Mouse (Mus musculus) lung, adult 18-20 months (tissue): ENCODE measurements around the gene Ager.

ENCODE experiments used
- DNase-seq, 2 experiments: peaks; one replicate each; pipeline ENCODE4 v3.0.0; 2022; ENCODE audit warnings: mixed read lengths in 2 of 2

The Ager gene

DNA sequence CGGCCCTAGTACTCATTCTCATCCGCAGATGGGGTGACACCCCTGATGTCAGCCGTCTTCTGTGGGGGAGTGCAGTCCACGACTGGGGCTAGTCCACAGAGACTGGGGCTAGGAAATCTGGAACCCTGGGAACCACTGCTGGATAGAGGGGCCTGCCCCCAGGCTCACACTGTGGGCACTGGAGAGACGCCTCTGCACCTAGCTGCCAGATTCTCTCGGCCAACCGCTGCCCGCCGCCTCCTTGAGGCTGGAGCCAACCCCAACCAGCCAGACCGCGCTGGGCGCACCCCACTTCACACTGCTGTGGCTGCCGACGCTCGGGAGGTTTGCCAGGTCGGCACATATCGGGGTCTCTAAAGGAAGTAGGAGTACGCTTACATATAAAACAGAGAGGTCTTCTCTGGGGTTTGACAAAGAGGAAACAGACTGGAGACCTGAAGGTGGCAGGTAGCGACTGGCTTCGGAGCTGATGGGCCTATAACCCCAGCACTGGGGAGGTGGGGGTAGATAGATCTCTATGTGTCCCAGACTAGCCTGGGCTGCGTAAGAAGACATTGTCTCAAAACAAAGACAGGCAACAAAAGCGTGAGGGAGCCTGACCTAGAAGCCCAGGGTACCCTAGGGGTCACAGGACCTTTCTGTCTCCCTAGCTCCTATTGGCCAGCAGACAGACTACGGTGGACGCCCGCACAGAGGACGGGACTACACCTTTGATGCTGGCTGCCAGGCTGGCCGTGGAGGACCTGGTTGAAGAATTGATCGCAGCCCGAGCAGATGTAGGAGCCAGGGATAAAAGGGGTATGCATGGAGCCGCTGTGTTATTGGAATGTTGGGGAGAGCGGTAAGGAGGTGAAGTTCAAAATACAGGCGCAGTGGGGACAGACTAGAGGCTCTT lies 11.5 kb upstream of the Ager start:
- no peak for DNase-seq

DNA sequence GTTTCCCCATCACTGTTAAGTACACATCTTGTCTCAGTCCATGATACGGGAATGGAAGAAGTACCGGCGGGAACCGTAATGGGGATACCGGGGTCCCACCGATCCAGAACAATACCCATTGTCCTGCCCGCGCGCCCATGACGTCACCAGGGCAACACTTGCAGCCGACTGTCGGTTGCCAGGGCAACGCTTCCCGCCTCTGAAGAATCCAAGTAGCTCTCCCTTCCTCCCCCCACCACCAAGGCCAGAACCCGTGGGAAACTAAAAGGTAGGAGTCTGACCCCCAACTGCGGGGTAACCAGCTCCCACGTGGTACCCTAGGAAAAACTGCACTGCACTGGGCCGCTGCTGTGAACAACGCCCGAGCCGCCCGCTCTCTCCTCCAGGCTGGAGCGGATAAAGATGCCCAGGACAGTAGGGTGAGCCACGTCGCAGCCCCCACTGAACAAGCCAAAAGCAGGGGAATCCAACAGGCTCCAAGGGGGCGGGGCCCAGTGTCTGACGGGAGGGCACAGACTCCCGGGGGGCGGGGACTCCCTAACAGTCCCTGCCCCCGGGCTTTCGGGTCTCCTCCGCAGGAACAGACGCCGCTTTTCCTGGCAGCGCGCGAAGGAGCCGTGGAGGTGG lies 10.8 kb upstream of the Ager start:
- peak; percentile 82 to 88 for DNase-seq

DNA sequence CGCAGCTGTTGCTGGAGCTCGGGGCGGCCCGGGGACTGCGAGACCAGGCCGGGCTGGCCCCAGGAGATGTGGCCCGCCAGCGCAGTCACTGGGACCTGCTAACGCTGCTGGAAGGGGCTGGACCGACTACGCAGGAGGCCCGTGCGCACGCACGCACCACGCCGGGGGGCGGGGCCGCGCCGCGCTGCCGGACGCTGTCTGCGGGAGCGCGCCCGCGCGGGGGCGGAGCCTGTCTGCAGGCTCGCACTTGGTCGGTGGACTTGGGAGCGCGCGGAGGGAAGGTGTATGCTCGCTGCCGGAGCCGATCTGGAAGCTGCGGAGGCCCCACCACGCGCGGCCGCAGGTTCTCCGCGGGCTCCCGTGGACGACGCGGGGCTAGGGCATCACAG lies 10.2 kb upstream of the Ager start:
- peak; percentile 95 to 96 for DNase-seq

DNA sequence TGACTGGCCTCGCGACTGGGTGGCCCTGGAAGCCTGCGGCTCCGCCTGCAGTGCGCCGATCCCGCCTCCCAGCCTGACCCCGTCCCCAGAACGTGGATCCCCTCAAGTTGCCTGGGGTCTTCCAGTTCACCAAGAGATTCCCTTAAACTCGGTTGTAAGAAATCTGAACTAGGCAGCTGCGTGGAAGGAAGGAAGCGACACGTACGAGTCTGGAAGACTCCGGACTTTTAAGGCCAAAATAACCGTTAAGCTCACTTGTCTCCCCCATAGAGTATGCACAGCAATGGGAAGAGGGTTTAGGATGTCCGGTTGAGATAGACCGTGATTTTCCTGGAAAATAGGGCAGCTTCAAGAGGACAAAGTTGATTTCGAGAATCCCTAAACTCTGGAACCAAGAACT lies 9.8 kb upstream of the Ager start:
- DNase-seq: no peak

DNA sequence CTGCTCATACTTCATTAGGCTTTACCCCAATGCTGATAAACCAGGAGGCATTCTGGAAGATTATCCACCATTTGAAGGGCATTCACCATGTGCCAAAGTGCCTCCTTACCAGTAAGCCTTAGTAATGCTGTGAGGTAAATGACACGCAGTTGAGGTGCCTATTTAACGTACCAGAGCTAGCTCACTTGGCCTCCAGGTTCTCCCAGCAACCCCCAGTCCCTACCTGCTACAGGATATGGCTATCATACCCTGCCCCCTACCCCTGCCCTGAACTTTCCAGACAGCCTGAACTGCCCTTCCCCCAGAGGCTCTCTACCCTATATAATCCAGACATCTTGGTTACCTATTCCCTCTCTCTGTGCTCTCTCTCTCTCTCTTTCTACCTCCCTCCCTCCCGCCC lies 8.9 kb upstream of the Ager start:
- no peak for DNase-seq

DNA sequence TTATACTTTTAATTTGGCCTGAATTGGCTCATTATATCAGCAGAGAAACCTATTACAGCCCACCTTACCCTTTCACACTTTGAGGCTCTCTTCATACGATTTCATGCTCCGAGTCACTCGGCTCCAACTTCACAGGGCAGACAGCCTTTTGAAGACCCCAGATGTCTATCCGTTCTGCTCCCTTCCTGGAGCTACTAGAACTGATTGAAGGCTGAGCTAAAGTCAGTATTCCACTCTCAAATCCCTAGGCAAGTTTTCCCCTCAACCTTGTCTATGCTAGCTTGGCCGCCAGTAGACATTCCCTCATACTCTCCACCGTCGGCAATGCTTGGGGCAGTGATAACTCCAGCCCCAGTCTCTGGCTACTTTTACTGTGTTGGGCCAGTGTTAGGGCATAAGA lies 8.5 kb upstream of the Ager start:
- no peak for DNase-seq

DNA sequence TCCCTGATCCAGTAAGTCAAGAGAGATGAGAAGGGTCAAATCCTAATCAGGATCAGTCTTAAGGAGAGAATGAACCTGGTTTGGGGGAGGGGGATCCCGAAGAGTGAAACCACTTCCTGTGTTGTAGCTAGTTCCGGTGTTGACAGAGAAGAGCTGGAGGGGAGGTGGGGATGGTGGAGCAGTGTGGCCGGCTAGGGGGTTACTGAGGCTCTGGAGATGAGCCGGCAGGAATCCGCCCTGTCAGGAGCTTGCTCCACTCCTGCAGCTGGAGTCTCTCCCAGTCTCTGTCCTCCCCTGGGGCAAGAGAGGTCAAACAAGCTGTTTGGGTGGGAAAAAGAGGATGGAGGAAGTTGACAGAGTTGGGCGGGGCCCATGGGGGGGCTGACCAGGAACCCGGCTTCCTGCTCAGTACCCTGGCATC lies 8.0 kb upstream of the Ager start, which contains the start of gene Gpsm3:
Gene Gpsm3 (plus strand): TSS at position 126 of the 421 bp plus-strand sequence.
- peak; percentile 72 to 76 for DNase-seq

DNA sequence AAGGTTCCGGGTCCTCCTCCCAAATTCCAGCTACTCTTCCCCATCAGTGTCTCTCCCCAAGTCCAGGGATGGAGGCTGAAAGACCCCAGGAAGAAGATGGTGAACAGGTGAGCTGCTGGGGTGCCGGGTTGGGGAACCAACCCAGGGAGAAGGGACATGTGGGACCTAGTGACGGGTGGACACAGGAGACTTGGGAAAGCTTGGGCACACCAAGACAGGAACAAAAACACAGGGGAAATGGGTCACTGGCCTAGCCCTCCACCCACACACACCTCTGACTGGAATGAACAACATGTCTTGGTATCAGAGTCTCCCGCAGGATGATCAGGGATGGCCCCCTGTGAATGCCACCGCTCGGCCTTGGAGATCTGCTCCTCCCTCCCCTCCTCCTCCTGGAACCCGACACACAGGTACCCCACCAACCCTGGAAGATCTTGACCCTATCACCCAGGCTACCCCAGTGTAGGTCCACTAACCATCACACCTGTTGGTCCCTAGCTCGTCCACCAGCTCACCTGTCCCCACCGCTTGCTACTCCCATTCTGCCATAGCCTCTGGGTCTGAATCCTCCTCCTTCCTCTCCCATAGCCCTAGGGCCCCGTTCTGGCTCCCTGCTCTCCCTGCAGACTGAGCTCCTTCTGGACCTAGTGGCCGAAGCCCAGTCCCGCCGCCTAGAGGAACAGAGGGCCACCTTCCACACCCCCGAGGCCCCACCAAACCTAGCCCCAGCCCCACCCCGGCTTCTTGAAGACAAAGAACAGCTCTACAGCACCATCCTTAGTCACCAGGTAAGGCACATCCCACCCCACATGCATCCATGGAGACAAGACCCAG lies 7.3 kb upstream of the Ager start:
- no peak for DNase-seq

DNA sequence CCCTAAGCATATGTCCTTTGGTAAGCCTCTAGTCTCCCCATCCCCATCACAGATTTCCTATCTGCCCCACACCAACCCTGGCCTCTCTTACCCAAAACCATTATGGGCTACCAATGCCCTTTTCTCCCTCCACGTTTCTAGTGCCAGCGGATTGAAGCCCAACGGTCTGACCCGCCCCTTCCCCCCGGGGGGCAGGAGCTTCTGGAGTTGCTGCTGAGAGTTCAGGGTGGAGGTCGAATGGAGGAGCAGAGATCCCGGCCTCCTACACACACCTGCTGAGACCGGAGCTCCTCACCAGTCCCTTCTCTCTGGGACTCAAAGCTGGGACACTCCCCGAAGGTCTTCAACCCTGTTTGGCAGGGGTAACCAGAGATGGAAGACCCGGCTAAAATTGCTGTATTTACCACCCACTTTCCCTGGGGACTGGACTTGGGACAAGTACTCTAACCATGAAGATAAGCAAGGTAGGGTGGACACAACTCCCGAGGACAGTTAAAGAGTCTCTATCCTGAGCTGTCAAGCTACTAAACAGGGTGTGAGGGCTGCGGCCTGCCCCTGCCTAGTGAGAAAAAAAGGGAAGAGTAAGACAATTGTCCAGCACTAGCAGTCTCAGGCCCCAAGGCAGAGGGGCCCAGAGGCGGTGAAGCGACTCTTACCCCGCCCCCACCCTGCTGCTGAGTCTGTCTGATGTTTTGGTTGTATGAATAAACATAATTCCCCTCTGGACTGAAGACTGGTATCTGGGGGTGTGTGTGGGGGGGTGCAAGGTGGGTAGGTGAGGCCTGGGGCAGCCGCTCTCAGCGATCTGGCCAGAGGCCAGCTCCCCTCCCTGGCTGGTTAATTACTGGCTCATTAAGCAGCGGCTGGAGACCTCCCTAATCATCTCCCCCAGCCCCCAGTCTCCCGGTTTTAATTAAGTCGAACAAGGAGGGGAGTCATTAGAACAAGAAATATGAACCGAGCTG lies 6.4 kb upstream of the Ager start, which contains the start of gene Pbx2:
Gene Pbx2 (plus strand): TSS at position 238 of the 965 bp plus-strand sequence.
- no peak for DNase-seq

DNA sequence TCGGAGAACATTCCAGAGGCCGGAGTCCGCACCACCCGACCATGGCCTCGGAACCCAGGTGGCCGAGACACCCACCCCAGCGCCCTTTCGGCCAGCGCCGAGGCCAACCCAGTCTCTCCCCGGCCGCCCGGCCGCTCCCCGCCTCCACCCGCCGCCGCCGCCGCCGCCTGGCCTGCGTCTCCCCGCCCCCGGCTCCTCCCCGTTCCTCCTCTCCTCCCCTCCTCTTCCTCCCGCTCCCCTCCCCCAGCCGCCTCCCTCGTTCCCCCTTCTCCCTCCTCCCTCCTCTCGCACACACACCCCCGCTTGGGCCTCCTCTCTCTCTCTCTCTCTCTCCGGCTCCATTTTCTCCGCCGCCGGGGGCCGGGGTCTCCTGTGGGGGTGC lies 5.7 kb upstream of the Ager start:
- DNase-seq: peak; percentile 89 to 92

DNA sequence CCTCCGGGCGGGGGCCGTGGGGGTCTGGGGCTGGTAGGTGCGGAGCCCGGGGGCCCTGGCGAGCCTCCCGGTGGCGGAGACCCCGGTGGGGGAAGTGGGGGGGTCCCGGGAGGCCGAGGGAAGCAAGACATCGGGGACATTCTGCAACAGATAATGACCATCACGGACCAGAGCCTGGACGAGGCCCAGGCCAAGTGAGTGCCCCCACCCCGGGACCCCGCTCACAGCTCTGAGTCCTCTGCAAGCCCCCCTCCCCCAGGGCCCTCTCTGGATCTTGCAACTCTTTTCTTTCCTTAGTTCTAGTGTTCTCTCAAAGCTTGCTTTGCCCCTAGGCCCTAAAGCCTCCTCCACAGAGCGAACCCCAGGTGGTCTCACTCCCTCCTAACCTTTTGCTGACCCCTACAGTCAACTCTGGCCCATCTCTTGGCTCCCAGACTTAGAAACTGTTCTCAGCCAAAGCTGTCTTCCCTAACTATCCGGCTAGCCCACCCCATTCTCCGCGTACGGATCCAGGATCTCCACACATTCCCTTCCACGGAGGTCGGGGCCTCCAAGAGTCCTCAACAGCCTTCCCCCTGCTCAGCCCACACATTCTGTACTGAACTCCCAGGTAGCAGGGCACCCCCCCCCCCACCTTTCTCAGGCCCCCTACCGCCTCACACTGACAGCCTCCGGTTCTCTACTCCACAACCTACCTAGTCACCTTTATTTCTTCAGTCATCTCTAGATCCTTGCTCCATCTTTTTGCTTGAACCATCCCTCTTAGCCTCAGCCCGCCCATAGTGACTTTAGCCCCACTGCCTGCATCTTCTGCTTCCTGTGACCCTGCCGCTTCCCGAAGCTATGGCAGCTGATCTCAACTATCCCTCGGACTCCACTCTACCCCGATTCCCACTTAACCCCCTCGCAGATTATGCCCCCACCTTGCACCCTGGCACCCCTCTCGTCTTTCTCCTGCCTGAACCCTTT lies 4.8 kb upstream of the Ager start:
- DNase-seq: peak in 1 of 2 experiments; percentile 58

DNA sequence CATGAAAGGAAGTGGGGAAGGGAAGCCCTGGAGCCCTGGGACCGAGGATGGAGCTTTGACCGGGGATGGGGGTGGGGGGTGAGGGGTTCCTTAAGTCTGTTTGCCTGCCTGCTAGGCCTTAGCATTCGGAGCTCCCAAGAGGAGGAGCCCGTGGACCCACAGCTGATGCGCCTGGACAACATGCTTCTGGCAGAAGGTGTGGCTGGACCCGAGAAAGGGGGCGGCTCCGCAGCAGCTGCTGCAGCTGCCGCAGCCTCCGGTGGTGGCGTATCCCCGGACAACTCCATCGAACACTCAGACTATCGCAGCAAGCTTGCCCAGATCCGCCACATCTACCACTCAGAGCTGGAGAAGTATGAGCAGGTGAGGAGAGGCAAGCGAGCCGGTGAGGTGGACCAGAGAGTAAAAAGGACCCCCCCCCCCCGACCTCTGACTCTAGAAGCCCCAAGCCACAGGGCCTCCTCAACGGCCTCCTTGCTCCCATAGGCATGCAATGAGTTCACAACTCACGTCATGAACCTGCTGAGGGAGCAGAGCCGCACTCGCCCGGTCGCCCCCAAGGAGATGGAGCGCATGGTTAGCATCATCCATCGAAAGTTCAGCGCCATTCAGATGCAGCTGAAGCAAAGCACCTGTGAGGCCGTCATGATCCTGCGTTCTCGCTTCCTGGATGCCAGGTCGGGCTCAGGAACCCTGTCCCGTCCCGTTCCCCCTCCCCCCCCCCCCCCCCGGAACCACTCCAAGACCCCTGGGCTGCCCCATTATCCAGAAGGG lies 3.7 kb upstream of the Ager start:
- peak in 1 of 2 experiments; percentile 44 for DNase-seq

DNA sequence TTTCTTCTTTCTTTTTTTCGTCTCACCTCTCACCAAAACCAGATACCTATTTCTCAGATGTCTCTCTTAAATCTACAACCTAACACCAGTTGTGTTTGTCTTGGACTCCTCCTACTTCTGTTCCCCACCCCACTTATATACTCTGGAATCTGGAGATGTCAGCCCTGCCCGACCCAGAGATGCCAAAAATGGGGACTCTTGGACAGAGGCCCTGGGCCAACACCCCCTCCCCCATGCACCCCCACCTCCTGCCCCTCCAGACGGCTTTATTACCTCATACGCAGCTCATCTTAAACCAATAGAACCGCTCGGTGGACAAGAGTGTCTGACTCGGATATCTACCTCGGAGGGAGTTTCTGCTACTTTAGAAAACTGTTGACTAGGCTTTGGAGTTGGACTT lies 1.6 kb upstream of the Ager start:
- DNase-seq: peak in 1 of 2 experiments; percentile 59

DNA sequence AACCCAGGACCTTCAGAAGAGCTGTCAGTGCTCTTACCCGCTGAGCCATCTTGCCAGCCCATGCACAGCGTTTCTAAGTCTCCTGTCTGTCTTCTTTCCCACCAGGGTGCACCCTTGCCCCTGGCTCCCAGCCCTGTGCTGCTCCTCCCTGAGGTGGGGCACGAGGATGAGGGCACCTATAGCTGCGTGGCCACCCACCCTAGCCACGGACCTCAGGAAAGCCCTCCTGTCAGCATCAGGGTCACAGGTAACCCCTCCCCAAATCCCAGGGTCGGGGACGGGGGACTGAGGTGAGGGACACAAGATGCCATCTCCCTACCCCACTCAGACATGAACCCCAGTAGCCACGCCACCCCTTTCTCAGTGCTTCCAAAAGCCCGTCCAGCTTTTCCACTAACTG lies 2.2 kb downstream of the Ager start:
- DNase-seq: no peak

DNA sequence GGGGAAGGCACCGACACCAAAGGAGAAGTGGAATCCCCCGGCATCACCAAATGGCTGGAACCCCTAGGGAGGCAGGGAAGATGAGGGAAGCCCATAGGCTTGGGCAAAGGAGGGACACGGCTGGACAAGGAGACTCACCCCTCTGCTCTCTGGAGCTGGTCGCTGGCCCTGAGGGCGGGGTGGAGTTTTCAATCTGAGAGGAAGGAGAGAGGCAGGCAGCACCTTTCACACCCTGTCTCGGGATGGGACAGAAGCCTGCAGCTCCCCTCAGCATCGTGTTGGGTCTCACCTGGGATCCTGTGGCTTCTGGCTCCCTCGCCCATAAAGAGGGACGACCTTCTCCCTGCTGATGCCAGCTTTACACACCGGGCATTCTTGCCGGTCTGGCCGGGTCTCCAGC lies 4.1 kb downstream of the Ager start:
- no peak for DNase-seq

DNA sequence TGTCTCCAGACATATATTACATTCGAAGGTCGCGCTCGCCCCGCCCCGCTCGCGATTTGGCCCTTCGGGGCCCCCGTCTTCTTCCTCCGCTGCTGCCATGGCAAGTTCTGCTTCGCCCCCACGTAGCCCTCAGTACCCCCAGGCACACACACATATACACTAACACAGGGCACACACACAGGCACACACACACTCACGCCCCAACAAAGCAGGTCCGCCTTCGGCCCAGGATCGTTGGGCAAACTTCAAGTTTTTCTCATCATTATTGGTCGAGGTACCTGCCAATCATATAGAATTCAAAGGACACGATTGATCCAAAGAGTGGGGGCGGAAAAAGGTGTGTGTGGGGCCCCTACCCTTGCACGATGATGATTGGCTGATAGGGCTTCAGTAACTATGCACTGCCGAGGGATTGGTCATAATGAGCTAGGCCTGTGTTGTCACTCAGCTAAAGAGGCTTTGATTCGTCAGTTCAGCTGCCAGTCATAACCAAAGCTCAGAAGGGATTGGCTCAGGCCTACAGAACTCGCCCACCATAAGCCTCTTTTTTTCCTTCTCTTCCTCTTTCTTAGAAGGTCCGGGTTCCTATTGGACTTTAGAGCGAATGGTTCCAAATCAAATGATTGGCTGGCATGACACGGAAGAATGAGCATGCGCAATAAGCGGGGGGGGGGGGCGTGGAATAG lies 5.9 kb downstream of the Ager start, which contains the start of gene Rnf5:
Gene Rnf5 (minus strand): TSS at position 316 of the 686 bp plus-strand sequence.
- peak; percentile 99 to 100 for DNase-seq

DNA sequence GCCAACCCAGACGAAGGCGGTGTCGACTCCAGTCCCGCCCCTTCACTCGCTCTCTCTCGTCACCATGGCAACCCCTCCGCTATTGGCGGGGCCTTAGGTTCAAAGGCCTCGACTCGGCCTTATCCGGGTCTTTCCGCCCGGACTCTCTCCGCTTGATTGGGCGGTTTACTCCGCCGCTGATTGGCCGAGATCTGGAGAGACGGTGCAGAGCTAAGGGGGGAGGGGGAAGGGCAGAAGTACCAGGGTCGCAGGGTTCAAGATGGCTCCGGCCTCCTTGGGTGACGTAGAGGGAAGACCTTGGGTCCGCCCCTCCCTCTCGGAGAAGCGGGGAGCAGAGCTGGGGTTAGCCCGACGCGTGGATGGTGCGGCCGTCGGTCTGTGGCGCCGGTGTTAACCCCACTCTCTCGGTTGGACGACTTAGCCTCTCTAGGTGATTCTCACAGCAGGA lies 6.4 kb downstream of the Ager start, which contains the start of gene Agpat1:
Gene Agpat1 (plus strand): TSS at position 202 of the 448 bp plus-strand sequence.
- peak; percentile 99 for DNase-seq

DNA sequence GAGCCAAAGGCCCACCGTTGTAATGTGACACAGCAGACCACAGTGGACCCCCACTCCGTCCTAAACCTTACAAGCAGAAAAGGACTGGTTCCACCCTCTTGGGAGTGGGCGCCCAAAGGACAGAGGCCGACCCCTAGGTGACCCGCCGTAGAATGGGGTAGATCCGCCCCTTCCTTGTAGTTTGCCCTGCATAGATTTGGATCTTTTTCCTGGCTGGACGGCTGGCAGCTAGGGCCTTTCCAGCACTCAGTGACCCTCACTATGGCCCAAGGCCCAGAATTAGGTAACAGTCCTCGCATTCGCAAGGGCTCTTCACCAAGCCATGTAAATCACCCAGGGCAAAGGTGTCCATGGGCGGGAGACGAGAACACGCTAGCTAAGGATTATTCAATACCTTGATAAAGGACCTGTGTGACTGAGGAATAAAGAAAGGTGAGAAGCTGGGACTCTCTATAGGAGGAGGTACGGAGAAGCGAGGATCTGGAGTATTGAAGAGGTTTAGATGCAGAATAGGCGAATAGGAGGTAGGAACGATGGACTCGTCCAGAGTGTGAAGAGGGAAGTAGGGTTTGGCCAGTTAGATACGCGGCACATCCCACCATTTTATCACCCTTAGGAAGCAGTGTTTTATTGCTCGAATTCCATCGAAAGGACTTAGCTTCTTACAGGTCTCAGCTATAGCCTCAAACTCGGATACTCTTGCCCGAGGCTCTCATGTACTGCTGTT lies 7.0 kb downstream of the Ager start:
- peak; percentile 80 to 86 for DNase-seq
